Mouse (Mus musculus) kidney, postnatal 36 days (tissue): Measurements from ENCODE around the gene Itpkc.

Experiments used
- DNase-seq, 2 experiments: peaks; one replicate each; pipeline ENCODE4 v3.0.0; 2021 to 2022; ENCODE audit warnings: mixed read lengths in 2 of 2

Itpkc gene

GRCm38 (mm10) chr7:27189271-27189931 is 39.1 kb downstream of the Itpkc start:
- DNase-seq = peak in 1 of 2 experiments; percentile 46

GRCm38 (mm10) chr7:27185986-27186385 is 42.5 kb downstream of the Itpkc start:
- DNase-seq = peak in 1 of 2 experiments; percentile 48

GRCm38 (mm10) chr7:27184964-27185363 is 43.5 kb downstream of the Itpkc start:
- peak in 1 of 2 experiments; percentile 68 for DNase-seq

GRCm38 (mm10) chr7:27182498-27182897 is 46.0 kb downstream of the Itpkc start:
- DNase-seq = no peak

- DNase-seq = no peak
Observed at GRCm38 (mm10) chr7:27180837-27181695, 47.4 kb downstream of the Itpkc start, which contains the start of the genes Gm21983 and Mia. Gene Gm21983, minus strand, starts transcription at chr7:27181086. Gene Mia, minus strand, starts transcription at chr7:27181157.

- peak; percentile 93 to 94 for DNase-seq
Observed at GRCm38 (mm10) chr7:27180036-27180435, 48.4 kb downstream of the Itpkc start.

- DNase-seq = no peak
Observed at GRCm38 (mm10) chr7:27179217-27179918, 49.1 kb downstream of the Itpkc start.

GRCm38 (mm10) chr7:27178324-27179216 is 49.9 kb downstream of the Itpkc start, which contains the start of gene Rab4b:
Gene Rab4b, minus strand, starts transcription at chr7:27178896.
- DNase-seq = peak; percentile 99 to 100

GRCm38 (mm10) chr7:27177942-27178323 is 50.5 kb downstream of the Itpkc start:
- DNase-seq = no peak

- DNase-seq = no peak
Observed at GRCm38 (mm10) chr7:27174896-27175295, 53.6 kb downstream of the Itpkc start.

- DNase-seq = no peak
Observed at GRCm38 (mm10) chr7:27174496-27174895, 54.0 kb downstream of the Itpkc start.

- no peak for DNase-seq
Observed at GRCm38 (mm10) chr7:27170981-27171380, 57.5 kb downstream of the Itpkc start.

GRCm38 (mm10) chr7:27168371-27168770 is 60.1 kb downstream of the Itpkc start:
- peak; percentile 45 to 49 for DNase-seq

GRCm38 (mm10) chr7:27167475-27168094 is 60.9 kb downstream of the Itpkc start:
- no peak for DNase-seq

GRCm38 (mm10) chr7:27166614-27167474 is 61.6 kb downstream of the Itpkc start, which contains the start of gene Egln2:
Gene Egln2, minus strand, starts transcription at chr7:27166802.
- peak; percentile 97 to 98 for DNase-seq

- peak; percentile 94 to 95 for DNase-seq
Observed at GRCm38 (mm10) chr7:27166229-27166613, 62.2 kb downstream of the Itpkc start.

GRCm38 (mm10) chr7:27165696-27166095 is 62.8 kb downstream of the Itpkc start:
- DNase-seq = no peak

GRCm38 (mm10) chr7:27165007-27165655 is 63.3 kb downstream of the Itpkc start:
- peak; percentile 56 to 73 for DNase-seq

GRCm38 (mm10) chr7:27164112-27164947 is 64.1 kb downstream of the Itpkc start:
- peak in 1 of 2 experiments; percentile 59 for DNase-seq
